Mouse (Mus musculus): ENCODE results near the gene Olfr466. TPM values are rescaled to one million over a fixed set of nuclear protein-coding genes. Genes with fewer than 3 reads are reported as not detected.

The Olfr466 gene
- not detected in 2 replicates for polyA plus RNA-seq (2015; fragmentation: Nextera tagmentation; extraction: Ambion mirVana)

GRCm38 (mm10) chr13:65149940-65150339, at the start of gene Olfr466:
TSS of gene Olfr466 (plus strand) at chr13:65150240.
- H3K4me1 ChIP-seq (ENCODE audit: control insufficient read depth, insufficient read depth, low read length): no peaks in the 10 kb centered on the region
- no peak within 1 kb of the TSS for H3K4me3 ChIP-seq (replicated peaks; ENCODE audit: low read length)
- H3K27ac ChIP-seq (ENCODE audit: low read length): no peak within 1 kb of the TSS
- H3K27me3 ChIP-seq (ENCODE audit: control insufficient read depth, insufficient read depth, low read length): no peaks in the 10 kb centered on the region
- no peaks in the 10 kb centered on the region for H3K36me3 ChIP-seq (ENCODE audit: control insufficient read depth, insufficient read depth, low read length)
- H3K4me2 ChIP-seq (ENCODE audit: low read depth, low read length): no peak within 1 kb of the TSS
- H3K9me3 ChIP-seq (replicated peaks; ENCODE audit: control insufficient read depth, low read length): no peaks in the 10 kb centered on the region
- no peak for ATAC-seq (ENCODE audit: insufficient read depth, low FRiP score)
- 68% methylated on average over 1 of the region's 1 CpGs for WGBS
- no peak within 1 kb of the TSS for H3K9ac ChIP-seq (ENCODE audit: low read length)

DNA sequence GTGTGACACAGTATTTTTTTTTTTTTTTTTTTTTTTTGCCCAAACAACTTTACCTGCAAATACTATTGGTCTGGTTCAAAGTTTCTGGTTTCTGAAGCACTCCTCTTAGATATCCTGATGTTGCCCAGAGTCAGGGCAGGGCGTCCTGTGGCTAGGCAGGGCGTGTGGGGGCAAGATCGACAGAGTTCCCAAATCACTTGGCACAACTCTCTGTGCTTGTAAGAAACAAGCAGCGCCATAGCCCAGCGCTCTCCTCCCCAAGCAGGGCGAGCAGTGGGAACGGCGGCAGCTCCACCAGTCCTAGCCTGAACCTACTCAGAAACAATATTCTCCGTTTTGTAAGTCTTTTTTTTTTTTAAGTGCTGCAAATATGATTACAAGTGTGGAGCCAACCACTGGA, 49.4 kb upstream of the Olfr466 start:
- no peak overlapping the region for H3K27ac ChIP-seq (ENCODE audit: low read length)
- no peak for ATAC-seq (ENCODE audit: insufficient read depth, low FRiP score)
- peaks cover 5% of the 10 kb centered on the region; the same call in 1 of the 2 replicates for H3K36me3 ChIP-seq (ENCODE audit: control insufficient read depth, insufficient read depth, low read length)
- 96% methylated on average over 9 of the region's 9 CpGs for WGBS
- no peaks in the 10 kb centered on the region for H3K27me3 ChIP-seq (ENCODE audit: control insufficient read depth, insufficient read depth, low read length)
- no peak overlapping the region for H3K4me3 ChIP-seq (replicated peaks; ENCODE audit: low read length)
- H3K9ac ChIP-seq (ENCODE audit: low read length): no peak overlapping the region
- H3K4me1 ChIP-seq (ENCODE audit: control insufficient read depth, insufficient read depth, low read length): no peaks in the 10 kb centered on the region
- H3K4me2 ChIP-seq (ENCODE audit: low read depth, low read length): no peak overlapping the region
- peaks cover 12% of the 10 kb centered on the region for H3K9me3 ChIP-seq (replicated peaks; ENCODE audit: control insufficient read depth, low read length)

DNA sequence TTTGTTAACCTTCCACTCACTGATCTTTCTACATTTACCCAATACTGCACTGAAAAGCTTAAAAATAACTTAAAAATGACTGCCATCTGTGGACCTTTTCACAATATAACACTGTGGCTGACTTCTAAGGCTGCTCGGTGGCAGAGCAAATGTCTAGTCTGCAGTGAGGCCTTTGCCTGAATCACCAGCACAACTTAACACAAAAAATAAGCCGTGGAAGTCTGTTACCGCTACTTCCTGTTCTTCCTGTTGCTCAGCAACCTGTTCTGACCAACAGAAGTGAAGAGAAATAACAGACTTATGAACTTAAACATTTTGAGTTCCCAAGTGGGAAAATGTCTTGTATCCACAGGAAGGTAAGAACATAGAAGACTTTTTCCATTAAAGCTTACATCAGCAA, 48.8 kb upstream of the Olfr466 start:
- Histone ChIP-seq H3K27me3 (ENCODE audit: control insufficient read depth, insufficient read depth, low read length) (no peaks in the 10 kb centered on the region), H3K9ac (ENCODE audit: low read length) (no peak overlapping the region), H3K9me3 (replicated peaks; ENCODE audit: control insufficient read depth, low read length) (peaks cover 16% of the 10 kb centered on the region), H3K36me3 (ENCODE audit: control insufficient read depth, insufficient read depth, low read length) (peaks cover 5% of the 10 kb centered on the region; the same call in 1 of the 2 replicates), H3K4me3 (replicated peaks; ENCODE audit: low read length) (no peak overlapping the region), H3K27ac (ENCODE audit: low read length) (no peak overlapping the region), H3K4me1 (ENCODE audit: control insufficient read depth, insufficient read depth, low read length) (no peaks in the 10 kb centered on the region), H3K4me2 (ENCODE audit: low read depth, low read length) (no peak overlapping the region)
- 87% methylated on average over 3 of the region's 3 CpGs for WGBS
- no peak for ATAC-seq (ENCODE audit: insufficient read depth, low FRiP score)

- Histone ChIP-seq H3K9me3 (replicated peaks; ENCODE audit: control insufficient read depth, low read length) (no peaks in the 10 kb centered on the region), H3K27me3 (ENCODE audit: control insufficient read depth, insufficient read depth, low read length) (no peaks in the 10 kb centered on the region), H3K9ac (ENCODE audit: low read length) (peak overlapping the region; percentile 97), H3K27ac (ENCODE audit: low read length) (peak overlapping the region; percentile 91), H3K4me1 (ENCODE audit: control insufficient read depth, insufficient read depth, low read length) (no peaks in the 10 kb centered on the region), H3K4me2 (ENCODE audit: low read depth, low read length) (peak overlapping the region; percentile 72), H3K36me3 (ENCODE audit: control insufficient read depth, insufficient read depth, low read length) (no peaks in the 10 kb centered on the region), H3K4me3 (replicated peaks; ENCODE audit: low read length) (peak overlapping the region; percentile 90)
- no peak for ATAC-seq (ENCODE audit: insufficient read depth, low FRiP score)
- 2% methylated on average over 5 of the region's 5 CpGs for WGBS
These were observed 38.1 kb upstream of the Olfr466 start for GRCm38 (mm10) chr13:65111961-65112360.

- WGBS: under 1% methylated on average over 60 of the region's 60 CpGs
- no peaks in the 10 kb centered on the region for H3K27me3 ChIP-seq (ENCODE audit: control insufficient read depth, insufficient read depth, low read length)
- peak within 1 kb of the TSS; percentile 90 for H3K4me3 ChIP-seq (replicated peaks; ENCODE audit: low read length)
- no peaks in the 10 kb centered on the region for H3K36me3 ChIP-seq (ENCODE audit: control insufficient read depth, insufficient read depth, low read length)
- ATAC-seq (ENCODE audit: insufficient read depth, low FRiP score): peak; percentile 99
- H3K9me3 ChIP-seq (replicated peaks; ENCODE audit: control insufficient read depth, low read length): no peaks in the 10 kb centered on the region
- peak within 1 kb of the TSS; percentile 72 for H3K4me2 ChIP-seq (ENCODE audit: low read depth, low read length)
- H3K9ac ChIP-seq (ENCODE audit: low read length): peak within 1 kb of the TSS; percentile 97
- peak within 1 kb of the TSS; percentile 91 for H3K27ac ChIP-seq (ENCODE audit: low read length)
- no peaks in the 10 kb centered on the region for H3K4me1 ChIP-seq (ENCODE audit: control insufficient read depth, insufficient read depth, low read length)
These were observed 37.5 kb upstream of the Olfr466 start, which contains the start of gene Mfsd14b for GRCm38 (mm10) chr13:65112459-65113110. TSS of gene Mfsd14b (minus strand) at chr13:65112975.

DNA sequence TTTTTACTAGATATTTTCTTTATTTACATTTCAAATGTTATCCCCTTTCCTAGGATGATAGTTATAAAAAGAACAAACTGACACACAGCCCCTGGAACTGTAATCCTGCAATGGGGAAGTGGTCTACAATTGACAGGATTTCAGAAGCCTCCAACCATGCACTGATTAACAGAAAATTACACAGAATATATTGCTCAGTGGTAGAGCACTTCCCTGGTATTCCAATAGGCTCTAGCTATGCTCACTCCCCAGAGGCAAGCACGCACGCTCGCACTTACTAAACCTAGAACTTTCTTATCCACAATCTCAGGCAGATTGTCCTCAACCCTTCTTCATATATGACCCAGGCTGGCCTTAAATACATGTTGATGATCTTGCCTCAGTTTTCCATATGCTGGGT, 36.8 kb upstream of the Olfr466 start:
- Histone ChIP-seq H3K4me1 (ENCODE audit: control insufficient read depth, insufficient read depth, low read length) (no peaks in the 10 kb centered on the region), H3K9me3 (replicated peaks; ENCODE audit: control insufficient read depth, low read length) (no peaks in the 10 kb centered on the region), H3K4me2 (ENCODE audit: low read depth, low read length) (peak overlapping the region; percentile 72), H3K9ac (ENCODE audit: low read length) (peak overlapping the region; percentile 97), H3K4me3 (replicated peaks; ENCODE audit: low read length) (peak overlapping the region; percentile 90), H3K27me3 (ENCODE audit: control insufficient read depth, insufficient read depth, low read length) (no peaks in the 10 kb centered on the region), H3K27ac (ENCODE audit: low read length) (peak overlapping the region; percentile 91), H3K36me3 (ENCODE audit: control insufficient read depth, insufficient read depth, low read length) (no peaks in the 10 kb centered on the region)
- no peak for ATAC-seq (ENCODE audit: insufficient read depth, low FRiP score)
- WGBS: 67% methylated on average over 3 of the region's 3 CpGs

DNA sequence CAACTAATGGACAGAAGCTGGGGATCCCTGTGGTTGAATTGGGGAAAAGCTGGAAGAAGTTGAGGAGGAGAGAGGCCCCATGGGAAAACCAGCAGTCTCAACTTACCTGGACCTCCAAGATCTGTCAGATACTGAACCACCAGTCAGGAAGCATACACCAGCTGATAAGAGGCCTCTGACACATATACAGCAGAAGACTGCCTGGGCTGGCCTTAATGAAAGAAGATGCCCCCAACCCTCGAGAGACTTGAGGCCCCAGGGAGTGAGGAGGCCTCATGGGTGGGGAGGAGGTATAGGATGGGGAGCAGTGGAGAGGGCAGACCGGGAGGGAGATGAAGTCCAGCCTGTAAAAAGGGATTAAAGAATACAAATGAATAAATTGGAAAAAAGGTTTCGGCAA, 29.1 kb upstream of the Olfr466 start:
- Histone ChIP-seq H3K27ac (ENCODE audit: low read length) (no peak overlapping the region), H3K27me3 (ENCODE audit: control insufficient read depth, insufficient read depth, low read length) (no peaks in the 10 kb centered on the region), H3K4me1 (ENCODE audit: control insufficient read depth, insufficient read depth, low read length) (no peaks in the 10 kb centered on the region), H3K9me3 (replicated peaks; ENCODE audit: control insufficient read depth, low read length) (no peaks in the 10 kb centered on the region), H3K4me3 (replicated peaks; ENCODE audit: low read length) (no peak overlapping the region), H3K36me3 (ENCODE audit: control insufficient read depth, insufficient read depth, low read length) (no peaks in the 10 kb centered on the region), H3K9ac (ENCODE audit: low read length) (no peak overlapping the region), H3K4me2 (ENCODE audit: low read depth, low read length) (no peak overlapping the region)
- ATAC-seq (ENCODE audit: insufficient read depth, low FRiP score): no peak
- 61% methylated on average over 3 of the region's 3 CpGs for WGBS

- H3K4me2 ChIP-seq (ENCODE audit: low read depth, low read length): no peak overlapping the region
- H3K9ac ChIP-seq (ENCODE audit: low read length): no peak overlapping the region
- H3K4me1 ChIP-seq (ENCODE audit: control insufficient read depth, insufficient read depth, low read length): no peaks in the 10 kb centered on the region
- ATAC-seq (ENCODE audit: insufficient read depth, low FRiP score): no peak
- no peaks in the 10 kb centered on the region for H3K36me3 ChIP-seq (ENCODE audit: control insufficient read depth, insufficient read depth, low read length)
- no peaks in the 10 kb centered on the region for H3K9me3 ChIP-seq (replicated peaks; ENCODE audit: control insufficient read depth, low read length)
- no peaks in the 10 kb centered on the region for H3K27me3 ChIP-seq (ENCODE audit: control insufficient read depth, insufficient read depth, low read length)
- no peak overlapping the region for H3K4me3 ChIP-seq (replicated peaks; ENCODE audit: low read length)
- H3K27ac ChIP-seq (ENCODE audit: low read length): no peak overlapping the region
- 77% methylated on average over 1 of the region's 1 CpGs for WGBS
These were observed 27.9 kb upstream of the Olfr466 start for GRCm38 (mm10) chr13:65122111-65122510.

DNA sequence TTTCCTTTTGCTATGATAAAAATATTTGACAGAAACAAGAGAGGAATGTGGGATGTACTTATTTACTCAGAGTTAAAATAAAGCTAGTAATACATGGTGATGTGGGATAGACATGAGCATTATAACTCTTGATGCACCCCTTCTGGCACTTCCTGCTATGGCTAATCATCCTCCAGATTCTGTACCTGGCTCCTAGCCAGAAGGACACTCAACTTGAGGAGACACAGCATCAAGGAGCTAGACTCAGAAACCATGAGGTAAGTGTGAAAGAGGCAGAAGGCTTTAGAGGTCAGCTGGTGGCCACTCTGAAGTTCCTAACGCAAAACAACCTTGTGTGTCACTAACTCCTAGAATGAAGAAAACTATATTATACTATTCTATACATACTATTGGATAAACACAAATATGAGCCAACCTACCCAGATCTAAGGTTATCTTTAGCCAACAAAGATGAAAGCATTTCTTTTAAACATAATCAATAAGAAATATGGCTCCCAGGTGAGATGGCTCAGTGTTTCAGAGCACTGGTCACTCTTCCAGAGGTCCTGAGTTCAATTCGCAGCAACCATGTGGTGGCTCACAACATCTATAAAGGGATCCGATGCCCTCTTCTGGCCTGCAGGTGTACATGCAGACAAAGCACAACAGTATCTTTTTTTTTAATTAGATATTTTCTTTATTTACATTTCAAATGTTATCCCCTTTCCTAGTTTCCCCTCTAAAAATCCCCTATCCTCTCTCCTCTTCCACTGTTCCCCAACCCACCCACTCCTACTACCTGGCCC, 22.8 kb upstream of the Olfr466 start:
- H3K9me3 ChIP-seq (replicated peaks; ENCODE audit: control insufficient read depth, low read length): no peaks in the 10 kb centered on the region
- H3K36me3 ChIP-seq (ENCODE audit: control insufficient read depth, insufficient read depth, low read length): no peaks in the 10 kb centered on the region
- no peaks in the 10 kb centered on the region for H3K27me3 ChIP-seq (ENCODE audit: control insufficient read depth, insufficient read depth, low read length)
- ATAC-seq (ENCODE audit: insufficient read depth, low FRiP score): no peak
- H3K4me1 ChIP-seq (ENCODE audit: control insufficient read depth, insufficient read depth, low read length): no peaks in the 10 kb centered on the region
- no peak overlapping the region for H3K27ac ChIP-seq (ENCODE audit: low read length)
- H3K4me3 ChIP-seq (replicated peaks; ENCODE audit: low read length): no peak overlapping the region
- H3K4me2 ChIP-seq (ENCODE audit: low read depth, low read length): no peak overlapping the region
- WGBS: 55% methylated on average over 3 of the region's 3 CpGs
- no peak overlapping the region for H3K9ac ChIP-seq (ENCODE audit: low read length)
